Mouse (Mus musculus) hindbrain, postnatal 0 days (tissue): ENCODE measurements around the gene Map7d1. TPM values are rescaled to one million over a fixed set of nuclear protein-coding genes. Genes with fewer than 3 reads are reported as not detected.

Experiments used
- ATAC-seq: fragments of 200-750 bp; cut with Nextera tagmentation; 2 replicates; pipeline ENCODE4 v1.8.0; 2017; ENCODE audit warnings: mild to moderate bottlenecking, moderate TSS enrichment, moderate library complexity
- DNase-seq: peaks from one replicate; pipeline ENCODE4 v3.0.0-alpha.2; 2015; ENCODE audit warnings: low spot score
- H3K27ac ChIP-seq: fragments of 300-500 bp; sonication (generic); 2 replicates; pipeline ENCODE4 v1.5.1; 2014; ENCODE audit warnings: mild to moderate bottlenecking
- H3K27me3 ChIP-seq: fragments of 300-500 bp; sonication (generic); 2 replicates; pipeline ENCODE4 v1.6.1; 2014; ENCODE audit warnings: low read length, mixed read lengths; ENCODE audit not compliant: insufficient read depth
- H3K36me3 ChIP-seq: fragments of 300-500 bp; sonication (generic); 2 replicates; pipeline ENCODE4 v1.6.1; 2014; ENCODE audit warnings: low read length, mixed read lengths; ENCODE audit not compliant: insufficient read depth
- H3K4me1 ChIP-seq: fragments of 300-500 bp; sonication (generic); 2 replicates; pipeline ENCODE4 v1.6.1; 2014; ENCODE audit warnings: antibody characterized with exemption, low read length, mixed read lengths; ENCODE audit not compliant: insufficient read depth
- H3K4me2 ChIP-seq: fragments of 300-500 bp; sonication (generic); 2 replicates; pipeline ENCODE4 v1.6.1; 2014; ENCODE audit warnings: low read depth, mild to moderate bottlenecking, low read length, moderate library complexity, mixed read lengths
- H3K4me3 ChIP-seq: fragments of 300-500 bp; sonication (generic); 2 replicates; pipeline ENCODE4 v1.5.1; 2014; ENCODE audit warnings: low read length
- H3K9ac ChIP-seq: fragments of 300-500 bp; sonication (generic); replicated peaks from 2 replicates; pipeline ENCODE4 v1.6.1; 2014; ENCODE audit warnings: mild to moderate bottlenecking, low read length, moderate library complexity, mixed read lengths
- H3K9me3 ChIP-seq: fragments of 300-500 bp; sonication (generic); 2 replicates; pipeline ENCODE4 v1.6.1; 2016; ENCODE audit warnings: low read length, mixed read lengths
- CTCF ChIP-seq: IDR thresholded peaks from 2 replicates; pipeline ENCODE4 v1.5.1; 2016; ENCODE audit warnings: antibody characterized with exemption, control low read depth, low read depth
- WGBS: fragments of 180-500 bp; shearing (Covaris S2); extraction: QIAGEN DNeasy Blood & Tissue Kit; methylation state at CpG from one replicate; pipeline ENCODE4 v1.1.7; 2014; 5-methylcytosine and 5-hydroxymethylcytosine counted together
- polyA plus RNA-seq: library from polyadenylated mRNA; unstranded; fragments of >200 nt; fragmentation: Nextera tagmentation; extraction: Ambion mirVana; gene quantifications from 2 replicates; pipeline ENCODE4 v1.2.1, GENCODE M21; 2015
- total RNA-seq: library from RNA; depleted of rRNA; stranded (reverse); fragments of >200 nt; gene quantifications from 2 replicates; pipeline ENCODE4 v1.2.3, GENCODE M21; 2014

The Map7d1 gene
- total and polyA plus RNA-seq, 2 experiments from 2014 or later, result 54.6 to 106 TPM

DNA sequence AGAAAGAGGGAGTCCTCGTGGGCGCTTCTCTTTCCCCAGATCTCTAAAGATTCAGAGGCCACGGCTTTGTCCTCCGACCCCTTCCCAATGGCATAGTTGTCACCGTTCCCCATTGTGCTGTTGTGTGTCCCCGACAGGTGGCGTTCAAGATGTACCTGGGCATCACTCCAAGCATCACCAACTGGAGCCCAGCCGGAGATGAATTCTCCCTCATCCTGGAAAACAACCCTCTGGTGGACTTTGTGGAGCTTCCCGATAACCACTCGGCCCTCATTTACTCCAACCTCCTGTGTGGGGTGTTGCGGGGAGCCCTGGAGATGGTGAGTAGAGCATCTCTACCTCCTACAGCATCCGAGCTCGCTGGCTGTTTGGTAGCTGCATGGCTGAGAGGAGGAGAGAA is 17.6 kb upstream of the Map7d1 start:
- Histone ChIP-seq H3K4me3 (no peak overlapping the region), H3K4me2 (no peak overlapping the region), H3K36me3 (no peaks in the 10 kb centered on the region), H3K27me3 (no peaks in the 10 kb centered on the region), H3K9me3 (no peaks in the 10 kb centered on the region), H3K27ac (no peak overlapping the region), H3K4me1 (peaks cover 4% of the 10 kb centered on the region; the same call in 1 of the 2 replicates), H3K9ac (no peak overlapping the region)
- ATAC-seq, result no peak
- WGBS, result 67% methylated on average over 13 of the region's 13 CpGs
- peak; percentile 48 for DNase-seq
- TF ChIP-seq CTCF, result peak; percentile 30

DNA sequence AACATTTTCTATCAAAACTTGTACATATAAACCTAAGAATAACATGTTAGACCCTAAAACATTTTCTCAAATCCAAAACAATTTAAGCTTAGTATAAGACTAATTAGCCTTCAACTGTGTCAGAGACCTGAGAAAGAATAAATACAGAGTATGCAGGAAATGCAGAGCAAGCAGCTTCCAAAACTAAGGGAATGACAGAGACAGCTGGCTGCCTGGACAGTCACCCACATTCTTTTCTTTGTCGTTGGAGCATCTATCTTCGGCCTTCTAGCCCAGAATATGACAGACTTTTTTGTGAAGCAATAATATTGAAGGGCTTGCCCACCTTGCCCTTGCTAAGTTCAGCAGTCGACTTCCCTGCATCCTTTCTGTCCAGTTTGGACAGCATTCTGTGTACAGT is 13.1 kb upstream of the Map7d1 start:
- Histone ChIP-seq H3K36me3 (no peaks in the 10 kb centered on the region), H3K4me3 (no peak overlapping the region), H3K4me2 (no peak overlapping the region), H3K27me3 (no peaks in the 10 kb centered on the region), H3K9ac (no peak overlapping the region), H3K9me3 (no peaks in the 10 kb centered on the region), H3K4me1 (no peaks in the 10 kb centered on the region), H3K27ac (no peak overlapping the region)
- DNase-seq (no peak), ATAC-seq (no peak)
- WGBS, result 80% methylated on average over 3 of the region's 3 CpGs
- TF ChIP-seq CTCF, result no peak

DNA sequence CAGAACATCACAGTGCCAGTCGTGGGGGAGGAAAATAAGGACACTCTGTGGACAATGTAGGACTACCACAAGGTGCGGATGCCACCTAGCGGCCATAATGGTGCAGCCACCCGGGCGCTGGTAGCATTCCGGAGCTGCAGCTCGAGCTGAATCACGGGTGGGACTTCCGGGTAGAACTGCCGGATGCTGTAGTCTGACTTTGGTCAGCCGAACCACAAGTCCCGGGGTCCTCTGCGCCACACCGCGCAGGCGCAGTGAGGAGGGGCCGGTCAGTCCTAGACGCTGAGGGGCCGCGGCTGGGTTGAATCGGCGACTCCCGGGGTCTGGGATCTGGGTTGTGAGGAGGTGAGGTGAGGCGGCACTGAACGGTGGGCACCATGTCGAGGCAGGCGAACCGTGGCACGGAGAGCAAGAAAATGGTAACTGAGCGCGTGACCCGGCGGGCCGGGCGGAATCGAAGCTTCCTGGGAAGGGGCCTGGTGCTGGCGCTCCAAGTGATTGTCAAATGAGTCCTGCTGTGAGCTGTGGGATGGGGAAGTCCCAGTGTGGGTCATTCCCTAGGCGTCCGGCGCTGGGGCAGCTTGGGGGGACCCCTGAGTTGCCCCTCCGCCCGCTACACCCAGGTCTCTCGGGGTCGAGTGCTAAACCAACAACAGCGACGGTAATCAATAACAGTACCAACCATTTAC is 6.1 kb upstream of the Map7d1 start, which contains the start of gene Trappc3:
Trappc3 (plus strand) TSS at position 207 of the 689 bp plus-strand sequence.
- Histone ChIP-seq H3K9ac (peak within 1 kb of the TSS; percentile 92), H3K27me3 (no peaks in the 10 kb centered on the region), H3K9me3 (no peaks in the 10 kb centered on the region), H3K4me3 (peak within 1 kb of the TSS; percentile 83), H3K36me3 (no peaks in the 10 kb centered on the region), H3K27ac (peak within 1 kb of the TSS; percentile 45; the same call in 1 of the 2 replicates), H3K4me1 (peaks cover 17% of the 10 kb centered on the region), H3K4me2 (peak within 1 kb of the TSS; percentile 85)
- WGBS, result under 1% methylated on average over 46 of the region's 46 CpGs
- DNase-seq (peak; percentile 99), ATAC-seq (peak; percentile 97)
- peak; percentile 100 for TF ChIP-seq CTCF

DNA sequence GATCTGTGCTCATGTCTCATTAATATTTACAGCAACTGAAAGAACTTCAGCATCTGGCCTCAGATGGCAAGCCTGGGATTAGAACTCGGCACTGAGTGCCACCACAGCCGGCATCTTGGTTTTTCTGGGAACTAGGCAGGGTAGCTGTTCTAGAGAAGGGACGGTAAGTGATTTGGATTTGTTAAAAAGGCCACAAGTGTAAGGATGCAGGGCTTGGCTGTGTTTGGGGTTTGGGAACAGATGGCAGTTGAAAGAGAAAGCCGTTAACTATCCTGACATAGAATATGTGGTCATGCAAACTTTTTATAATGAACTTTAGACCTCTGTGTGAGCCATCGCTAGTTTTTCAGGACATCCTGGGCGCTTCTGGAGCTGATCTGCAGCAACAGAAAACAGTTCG is 5.5 kb upstream of the Map7d1 start:
- H3K27ac ChIP-seq, result peak overlapping the region; percentile 20; the same call in 1 of the 2 replicates
- no peaks in the 10 kb centered on the region for H3K9me3 ChIP-seq
- ATAC-seq, result no peak
- WGBS, result 44% methylated on average over 7 of the region's 7 CpGs
- no peak for TF ChIP-seq CTCF
- no peak overlapping the region for H3K9ac ChIP-seq
- H3K4me1 ChIP-seq, result peaks cover 19% of the 10 kb centered on the region
- H3K36me3 ChIP-seq, result no peaks in the 10 kb centered on the region
- no peak for DNase-seq
- no peaks in the 10 kb centered on the region for H3K27me3 ChIP-seq
- H3K4me2 ChIP-seq, result peak overlapping the region; percentile 85; the same call in 1 of the 2 replicates
- peak overlapping the region; percentile 83; the same call in 1 of the 2 replicates for H3K4me3 ChIP-seq

DNA sequence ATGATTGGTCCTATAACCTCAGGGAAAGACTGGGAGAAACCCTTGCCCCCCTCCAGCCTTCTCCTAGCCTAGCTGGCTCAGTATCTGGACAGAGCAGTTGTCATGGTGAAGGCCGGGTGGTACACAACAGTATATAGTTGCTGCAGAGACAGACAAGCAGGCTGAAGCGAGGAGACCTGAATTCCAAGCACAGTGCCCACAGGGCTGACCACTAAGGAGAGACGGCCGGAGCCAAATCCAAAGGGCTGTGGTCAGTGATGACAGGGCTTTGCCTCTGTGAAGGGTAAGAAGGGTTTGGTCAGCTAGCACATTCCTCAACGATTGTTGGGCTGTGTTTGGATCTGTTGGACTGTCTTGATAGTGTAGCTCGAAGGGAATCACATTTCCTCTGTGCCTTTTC is 5.1 kb upstream of the Map7d1 start:
- Histone ChIP-seq H3K4me1 (peaks cover 19% of the 10 kb centered on the region), H3K9ac (no peak overlapping the region), H3K27ac (peak overlapping the region; percentile 20; the same call in 1 of the 2 replicates), H3K4me3 (no peak overlapping the region), H3K4me2 (no peak overlapping the region), H3K36me3 (no peaks in the 10 kb centered on the region), H3K9me3 (no peaks in the 10 kb centered on the region), H3K27me3 (no peaks in the 10 kb centered on the region)
- 77% methylated on average over 6 of the region's 6 CpGs for WGBS
- no peak for DNase-seq
- ATAC-seq, result no peak
- no peak for TF ChIP-seq CTCF

DNA sequence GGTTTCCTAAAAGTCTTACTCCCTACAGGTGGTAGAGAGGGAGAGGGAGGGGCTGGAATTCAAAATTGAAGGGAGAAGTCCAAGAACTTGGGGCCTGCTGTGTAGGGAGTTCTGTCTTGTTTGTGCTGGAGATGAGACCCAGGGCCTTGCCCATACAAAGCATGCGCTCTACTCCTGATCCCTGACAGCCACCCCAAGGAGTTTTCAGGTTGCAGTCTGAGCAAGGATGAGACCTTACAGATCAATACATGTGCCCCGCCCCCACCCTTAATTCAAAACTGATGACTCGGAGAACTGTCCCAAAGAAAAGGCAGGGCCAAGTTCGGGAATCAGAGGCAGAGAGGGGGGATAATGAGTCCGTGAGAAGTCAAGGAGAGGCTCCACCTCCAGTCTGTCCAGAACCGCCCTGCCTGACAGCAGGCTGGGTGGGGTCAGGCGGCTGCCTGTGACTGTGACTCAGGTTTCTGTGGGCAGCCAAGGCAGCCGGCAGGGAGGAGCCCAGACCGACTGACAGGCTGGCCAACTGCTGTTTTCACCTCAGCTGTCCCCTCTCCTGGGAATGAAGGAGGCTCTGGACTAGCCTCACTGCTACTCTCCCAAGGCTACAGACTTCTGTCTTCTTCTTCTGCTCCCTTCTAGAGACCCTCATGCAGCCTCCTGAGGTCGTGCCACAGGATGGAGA is 4.5 kb upstream of the Map7d1 start:
- no peak for DNase-seq
- TF ChIP-seq CTCF, result no peak
- 12% methylated on average over 10 of the region's 10 CpGs for WGBS
- Histone ChIP-seq H3K4me3 (no peak overlapping the region), H3K27ac (peak overlapping the region; percentile 15; the same call in 1 of the 2 replicates), H3K4me1 (peaks cover 19% of the 10 kb centered on the region), H3K9me3 (no peaks in the 10 kb centered on the region), H3K36me3 (no peaks in the 10 kb centered on the region), H3K4me2 (no peak overlapping the region), H3K27me3 (no peaks in the 10 kb centered on the region), H3K9ac (no peak overlapping the region)
- no peak for ATAC-seq
